Mouse (Mus musculus) limb, embryonic 14.5 days (tissue): ENCODE results near the gene Gm49369. TPM values are rescaled to one million over a fixed set of nuclear protein-coding genes. Genes with fewer than 3 reads are reported as not detected.

Experiments used
- ATAC-seq: fragments of 200-750 bp; cut with Nextera tagmentation; 2 replicates; pipeline ENCODE4 v1.8.0; 2017; ENCODE audit warnings: low read depth, moderate number of reproducible peaks, moderate TSS enrichment; ENCODE audit not compliant: low FRiP score
- DNase-seq: peaks from one replicate; pipeline ENCODE4 v3.0.0-alpha.2; 2015; ENCODE audit warnings: low spot score
- H3K27ac ChIP-seq: fragments of 300-500 bp; sonication (generic); replicated peaks from 2 replicates; pipeline ENCODE4 v1.5.1; 2014; ENCODE audit warnings: low read depth, mild to moderate bottlenecking, low read length, moderate library complexity, mixed read lengths
- H3K27me3 ChIP-seq: fragments of 300-500 bp; sonication (generic); 2 replicates; pipeline ENCODE4 v1.6.1; 2014; ENCODE audit warnings: low read length, mixed read lengths; ENCODE audit not compliant: control insufficient read depth, insufficient read depth
- H3K36me3 ChIP-seq: fragments of 300-500 bp; sonication (generic); 2 replicates; pipeline ENCODE4 v1.6.1; 2014; ENCODE audit warnings: mild to moderate bottlenecking, low read length, moderate library complexity, mixed read lengths; ENCODE audit not compliant: control insufficient read depth, insufficient read depth
- H3K4me1 ChIP-seq: fragments of 300-500 bp; sonication (generic); 2 replicates; pipeline ENCODE4 v1.6.1; 2014; ENCODE audit warnings: antibody characterized with exemption, low read length, mixed read lengths; ENCODE audit not compliant: control insufficient read depth, insufficient read depth
- H3K4me2 ChIP-seq: fragments of 300-500 bp; sonication (generic); replicated peaks from 2 replicates; pipeline ENCODE4 v1.6.1; 2014; ENCODE audit warnings: low read depth, mild to moderate bottlenecking, low read length, moderate library complexity; ENCODE audit not compliant: severe bottlenecking
- H3K4me3 ChIP-seq: fragments of 300-500 bp; sonication (generic); replicated peaks from 2 replicates; pipeline ENCODE4 v1.5.1; 2014; ENCODE audit warnings: low read length
- H3K9ac ChIP-seq: fragments of 300-500 bp; sonication (generic); 2 replicates; pipeline ENCODE4 v1.6.1; 2014; ENCODE audit warnings: mild to moderate bottlenecking, low read depth, low read length, moderate library complexity; ENCODE audit not compliant: severe bottlenecking
- H3K9me3 ChIP-seq: fragments of 300-500 bp; sonication (generic); 2 replicates; pipeline ENCODE4 v1.6.1; 2016; ENCODE audit warnings: low read length; ENCODE audit not compliant: control insufficient read depth
- POLR2A ChIP-seq: fragments of 200-500 bp; IDR thresholded peaks from 2 replicates; pipeline ENCODE4 v1.8.0; 2012; ENCODE audit warnings: inconsistent platforms, mild to moderate bottlenecking, moderate library complexity, borderline replicate concordance; ENCODE audit not compliant: insufficient read depth, insufficient read length; ENCODE audit errors: extremely low read depth
- WGBS: fragments of 180-500 bp; shearing (Covaris S2); extraction: QIAGEN DNeasy Blood & Tissue Kit; methylation state at CpG from one replicate; pipeline ENCODE4 v1.1.7; 2014; 5-methylcytosine and 5-hydroxymethylcytosine counted together
- polyA plus RNA-seq, 2 experiments: library from polyadenylated mRNA; depleted of rRNA in 1 of 2; stranded (reverse) in 1 of 2; unstranded in 1 of 2; fragments of >200 nt; fragmentation: Nextera tagmentation in 1 of 2; extraction: Ambion mirVana in 1 of 2; gene quantifications; 2 replicates each; pipeline versions ENCODE4 v1.2.1 to v1.2.3; 2012 to 2014

Gene Gm49369
- polyA plus RNA-seq, 2 experiments: 0.09 TPM; not detected in 1

DNA sequence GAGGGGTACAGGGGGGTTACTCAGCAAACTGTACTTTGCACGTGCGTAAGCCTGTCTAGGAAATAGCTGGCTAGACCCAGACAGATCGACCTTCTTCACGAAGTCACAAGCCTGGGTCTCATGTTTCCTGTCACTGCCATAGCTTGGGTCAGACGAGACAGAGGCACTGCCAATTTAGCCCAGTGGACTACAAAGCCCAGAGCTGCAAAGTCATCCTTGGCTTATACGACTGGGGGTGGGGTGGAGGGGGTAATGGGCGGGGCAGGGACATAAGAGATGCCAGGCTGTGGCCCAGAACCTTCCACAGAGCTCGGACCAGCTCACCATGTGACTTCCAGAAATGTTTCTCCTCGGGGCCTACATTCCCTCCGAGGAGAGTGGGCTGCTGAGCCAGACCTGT is 1.8 kb upstream of the Gm49369 start:
- no peak for DNase-seq
- no peaks in the 10 kb centered on the region for H3K9me3 ChIP-seq
- H3K36me3 ChIP-seq: peaks cover 60% of the 10 kb centered on the region
- peaks cover 17% of the 10 kb centered on the region for H3K4me1 ChIP-seq
- H3K9ac ChIP-seq: no peak overlapping the region
- H3K4me2 ChIP-seq: no peak overlapping the region
- 72% methylated on average over 10 of the region's 10 CpGs for WGBS
- no peak overlapping the region for H3K27ac ChIP-seq
- no peaks in the 10 kb centered on the region for H3K27me3 ChIP-seq
- ATAC-seq: no peak
- no peak for TF ChIP-seq POLR2A
- no peak overlapping the region for H3K4me3 ChIP-seq

GRCm38 (mm10) chr7:142381175-142381574 is 1.3 kb downstream of the Gm49369 start:
- no peak overlapping the region for H3K9ac ChIP-seq
- ATAC-seq (no peak), DNase-seq (no peak)
- no peak overlapping the region for H3K27ac ChIP-seq
- H3K4me3 ChIP-seq: no peak overlapping the region
- H3K9me3 ChIP-seq: no peaks in the 10 kb centered on the region
- peaks cover 2% of the 10 kb centered on the region for H3K4me1 ChIP-seq
- H3K27me3 ChIP-seq: no peaks in the 10 kb centered on the region
- H3K36me3 ChIP-seq: peaks cover 91% of the 10 kb centered on the region
- TF ChIP-seq POLR2A: no peak
- 89% methylated on average over 4 of the region's 4 CpGs for WGBS
- no peak overlapping the region for H3K4me2 ChIP-seq

GRCm38 (mm10) chr7:142379186-142379585 is 3.3 kb downstream of the Gm49369 start:
- no peak for TF ChIP-seq POLR2A
- Histone ChIP-seq H3K9ac (no peak overlapping the region), H3K27me3 (no peaks in the 10 kb centered on the region), H3K4me3 (no peak overlapping the region), H3K9me3 (no peaks in the 10 kb centered on the region), H3K27ac (no peak overlapping the region), H3K36me3 (peaks cover 85% of the 10 kb centered on the region), H3K4me1 (no peaks in the 10 kb centered on the region), H3K4me2 (no peak overlapping the region)
- no peak for ATAC-seq
- 72% methylated on average over 6 of the region's 6 CpGs for WGBS
- DNase-seq: no peak

DNA sequence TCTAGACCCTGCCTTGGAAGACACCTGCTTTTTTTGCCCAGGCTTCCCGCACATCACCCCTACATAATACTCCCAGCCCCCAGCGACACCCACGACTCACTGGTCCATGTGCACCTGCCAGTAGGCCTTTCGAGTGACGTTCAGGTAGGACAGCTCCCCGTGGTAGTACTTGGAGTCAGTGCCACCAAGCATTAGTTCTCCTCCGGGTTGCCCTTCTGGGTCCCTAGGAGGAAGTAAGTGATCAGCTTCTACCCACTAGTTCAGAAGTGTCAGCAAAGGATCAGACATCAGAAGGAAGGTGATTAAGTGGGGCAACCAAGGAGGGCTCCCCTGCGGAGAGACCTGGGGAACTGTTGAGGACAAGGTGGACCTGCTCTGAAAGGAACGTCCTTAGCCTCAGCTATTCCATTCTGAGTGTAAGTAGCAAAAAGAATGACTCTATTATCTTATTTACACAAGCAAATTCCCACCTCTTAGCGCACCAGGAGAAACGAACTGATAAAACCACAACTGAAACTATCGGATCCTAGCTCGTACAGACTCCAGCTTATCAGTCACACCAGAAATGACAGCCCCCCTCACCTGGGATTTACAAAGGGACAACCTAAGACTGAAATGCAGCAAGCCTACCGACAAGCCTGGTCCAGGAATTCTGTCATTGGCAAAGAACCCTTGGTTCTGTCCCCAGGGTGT is 5.1 kb downstream of the Gm49369 start:
- Histone ChIP-seq H3K27ac (no peak overlapping the region), H3K9me3 (no peaks in the 10 kb centered on the region), H3K4me1 (0 out of 2 replicates have a peak, but pooled peaks cover 5% of the 10 kb centered on the region), H3K4me2 (no peak overlapping the region), H3K4me3 (no peak overlapping the region), H3K9ac (no peak overlapping the region), H3K36me3 (peaks cover 67% of the 10 kb centered on the region), H3K27me3 (peaks cover 4% of the 10 kb centered on the region)
- no peak for DNase-seq
- no peak for TF ChIP-seq POLR2A
- WGBS: 89% methylated on average over 14 of the region's 14 CpGs
- ATAC-seq: no peak

GRCm38 (mm10) chr7:142376096-142376495 is 6.4 kb downstream of the Gm49369 start:
- H3K4me2 ChIP-seq: no peak overlapping the region
- peaks cover 54% of the 10 kb centered on the region for H3K36me3 ChIP-seq
- ATAC-seq (no peak), DNase-seq (no peak)
- WGBS: 73% methylated on average over 4 of the region's 4 CpGs
- no peaks in the 10 kb centered on the region for H3K9me3 ChIP-seq
- no peak for TF ChIP-seq POLR2A
- H3K9ac ChIP-seq: no peak overlapping the region
- H3K27me3 ChIP-seq: peaks cover 17% of the 10 kb centered on the region
- no peak overlapping the region for H3K4me3 ChIP-seq
- H3K4me1 ChIP-seq: 0 out of 2 replicates have a peak, but pooled peaks cover 8% of the 10 kb centered on the region
- H3K27ac ChIP-seq: no peak overlapping the region

GRCm38 (mm10) chr7:142375261-142375724 is 7.2 kb downstream of the Gm49369 start:
- no peak for TF ChIP-seq POLR2A
- H3K27ac ChIP-seq: no peak overlapping the region
- DNase-seq (no peak), ATAC-seq (no peak)
- H3K27me3 ChIP-seq: peaks cover 24% of the 10 kb centered on the region
- 0 out of 2 replicates have a peak, but pooled peaks cover 8% of the 10 kb centered on the region for H3K4me1 ChIP-seq
- H3K9me3 ChIP-seq: no peaks in the 10 kb centered on the region
- no peak overlapping the region for H3K9ac ChIP-seq
- peaks cover 46% of the 10 kb centered on the region for H3K36me3 ChIP-seq
- 76% methylated on average over 6 of the region's 6 CpGs for WGBS
- no peak overlapping the region for H3K4me3 ChIP-seq
- H3K4me2 ChIP-seq: no peak overlapping the region
